Mouse (Mus musculus) MEL (cell line): ENCODE data around the gene Impdh2. TPM values are rescaled to one million over a fixed set of nuclear protein-coding genes. Genes with fewer than 3 reads are reported as not detected.

Source experiments
- DNase-seq: peaks from one replicate; pipeline ENCODE4 v3.0.0; 2011; ENCODE audit warnings: low read depth, low spot score
- H3K27ac ChIP-seq: 2 replicates; pipeline ENCODE4 v1.5.1; 2012; ENCODE audit warnings: low read depth, mild to moderate bottlenecking, control low read depth, low read length, moderate library complexity; ENCODE audit not compliant: control insufficient read depth
- H3K27me3 ChIP-seq, 2 experiments: fragments of 150-350 bp in 1 of 2; sonication (generic) in 1 of 2; 2 replicates each; pipeline ENCODE4 v1.6.1; 2012; ENCODE audit warnings: low read length in 2 of 2, mild to moderate bottlenecking in 2 of 2, improper control_type of control experiment in 1 of 2, moderate library complexity in 1 of 2; ENCODE audit not compliant: insufficient read depth in 2 of 2, control insufficient read depth in 1 of 2
- H3K36me3 ChIP-seq, 2 experiments: 2 replicates each; pipeline ENCODE4 v1.6.1; 2012 to 2014; ENCODE audit warnings: low read length in 2 of 2, improper control_type of control experiment in 1 of 2, inconsistent platforms in 1 of 2, mild to moderate bottlenecking in 1 of 2; ENCODE audit not compliant: insufficient read depth in 2 of 2, control insufficient read depth in 1 of 2
- H3K4me1 ChIP-seq, 2 experiments: fragments of 150-350 bp in 1 of 2; sonication (generic) in 1 of 2; 2 replicates each; pipeline ENCODE4 v1.6.1; 2012; ENCODE audit warnings: low read length in 2 of 2, improper control_type of control experiment in 1 of 2, mild to moderate bottlenecking in 1 of 2; ENCODE audit not compliant: insufficient read depth in 2 of 2, control insufficient read depth in 1 of 2
- H3K4me3 ChIP-seq, 2 experiments: fragments of 150-350 bp in 1 of 2; sonication (generic) in 1 of 2; 2 replicates each; pipeline ENCODE4 v1.5.1; 2012; ENCODE audit warnings: low read depth in 2 of 2, low read length in 2 of 2, mild to moderate bottlenecking in 2 of 2, moderate library complexity in 2 of 2, control low read depth in 1 of 2, improper control_type of control experiment in 1 of 2; ENCODE audit not compliant: control insufficient read depth in 1 of 2, insufficient read depth in 1 of 2
- H3K79me2 ChIP-seq: 2 replicates; pipeline ENCODE4 v1.6.1; 2012; ENCODE audit warnings: mild to moderate bottlenecking, low read length, moderate library complexity; ENCODE audit not compliant: control insufficient read depth, poor library complexity, insufficient read depth
- H3K9ac ChIP-seq: 2 replicates; pipeline ENCODE4 v1.6.1; 2012; ENCODE audit warnings: low read depth, mild to moderate bottlenecking, control low read depth, low read length, moderate library complexity; ENCODE audit not compliant: control insufficient read depth, poor library complexity, severe bottlenecking
- H3K9me3 ChIP-seq: fragments of 150-350 bp; sonication (generic); replicated peaks from 2 replicates; pipeline ENCODE4 v1.6.1; 2012; ENCODE audit warnings: mild to moderate bottlenecking, low read length, improper control_type of control experiment, moderate library complexity; ENCODE audit not compliant: insufficient read depth
- CHD1 ChIP-seq: IDR thresholded peaks from 2 replicates; pipeline ENCODE4 v1.6.1; 2012; ENCODE audit warnings: low read depth, mild to moderate bottlenecking, inconsistent platforms, low read length, improper control_type of control experiment
- CTCF ChIP-seq, 3 experiments: IDR thresholded peaks in 2 of 3; conservative IDR thresholded peaks in 1 of 3; 2 replicates each; pipeline ENCODE4 v1.5.1; 2011 to 2012; ENCODE audit warnings: low read length in 3 of 3, low read depth in 2 of 3, mild to moderate bottlenecking in 2 of 3, improper control_type of control experiment in 1 of 3, inconsistent platforms in 1 of 3, mixed read lengths in 1 of 3, moderate library complexity in 1 of 3; ENCODE audit not compliant: control insufficient read depth in 1 of 3, insufficient read depth in 1 of 3, poor library complexity in 1 of 3, severe bottlenecking in 1 of 3
- ELF1 ChIP-seq: IDR thresholded peaks from 2 replicates; pipeline ENCODE4 v1.6.1; 2014; ENCODE audit warnings: low read depth, mild to moderate bottlenecking, inconsistent platforms, low read length, improper control_type of control experiment, moderate library complexity
- EP300 ChIP-seq, 2 experiments: IDR thresholded peaks; 2 replicates each; pipeline ENCODE4 v1.6.1; 2011; ENCODE audit warnings: improper control_type of control experiment in 2 of 2, low read length in 2 of 2, low read depth in 1 of 2, mild to moderate bottlenecking in 1 of 2
- HCFC1 ChIP-seq: IDR thresholded peaks from 2 replicates; pipeline ENCODE4 v1.6.1; 2012; ENCODE audit warnings: low read depth, mild to moderate bottlenecking, inconsistent platforms, low read length, improper control_type of control experiment, moderate library complexity
- KAT2A ChIP-seq: conservative IDR thresholded peaks from 2 replicates; pipeline ENCODE4 v1.6.1; 2012; ENCODE audit warnings: low read depth, low read length, improper control_type of control experiment, inconsistent platforms
- MAX ChIP-seq: IDR thresholded peaks from 2 replicates; pipeline ENCODE4 v1.6.1; 2011; ENCODE audit warnings: low read length, improper control_type of control experiment
- MEF2A ChIP-seq: IDR thresholded peaks from 2 replicates; pipeline ENCODE4 v1.6.1; 2014; ENCODE audit warnings: low read depth, mild to moderate bottlenecking, inconsistent platforms, low read length, improper control_type of control experiment; ENCODE audit not compliant: poor library complexity, insufficient replicate concordance, severe bottlenecking; ENCODE audit errors: extremely low read depth
- MXI1 ChIP-seq: IDR thresholded peaks from 2 replicates; pipeline ENCODE4 v1.6.1; 2011; ENCODE audit warnings: mild to moderate bottlenecking, low read depth, low read length, improper control_type of control experiment
- MYB ChIP-seq: IDR thresholded peaks from 2 replicates; pipeline ENCODE4 v1.6.1; 2011; ENCODE audit warnings: mild to moderate bottlenecking, low read depth, low read length, improper control_type of control experiment
- MYC ChIP-seq: IDR thresholded peaks from 2 replicates; pipeline ENCODE4 v1.6.1; 2011; ENCODE audit warnings: low read depth, mild to moderate bottlenecking, low read length, improper control_type of control experiment, moderate library complexity
- POLR2AphosphoS2 ChIP-seq: IDR thresholded peaks from 2 replicates; pipeline ENCODE4 v1.6.1; 2011; ENCODE audit warnings: low read length, improper control_type of control experiment
- POLR2AphosphoS5 ChIP-seq: IDR thresholded peaks from 2 replicates; pipeline ENCODE4 v1.6.1; 2012; ENCODE audit warnings: low read depth, borderline replicate concordance, mild to moderate bottlenecking, inconsistent platforms, low read length, moderate library complexity, mixed read lengths
- RAD21 ChIP-seq: IDR thresholded peaks from 2 replicates; pipeline ENCODE4 v1.6.1; 2011; ENCODE audit warnings: mild to moderate bottlenecking, low read depth, low read length, improper control_type of control experiment
- SMC3 ChIP-seq: IDR thresholded peaks from 2 replicates; pipeline ENCODE4 v1.6.1; 2011; ENCODE audit warnings: low read depth, low read length, improper control_type of control experiment
- TCF12 ChIP-seq: IDR thresholded peaks from 2 replicates; pipeline ENCODE4 v1.6.1; 2014; ENCODE audit warnings: low read depth, mild to moderate bottlenecking, inconsistent platforms, low read length, improper control_type of control experiment, moderate library complexity
- UBTF ChIP-seq: IDR thresholded peaks from 2 replicates; pipeline ENCODE4 v1.6.1; 2012; ENCODE audit warnings: low read depth, mild to moderate bottlenecking, inconsistent platforms, low read length, improper control_type of control experiment, moderate library complexity, borderline replicate concordance; ENCODE audit not compliant: insufficient read depth
- USF1 ChIP-seq: IDR thresholded peaks from 2 replicates; pipeline ENCODE4 v1.6.1; 2014; ENCODE audit warnings: low read depth, mild to moderate bottlenecking, inconsistent platforms, low read length, improper control_type of control experiment, moderate library complexity
- USF2 ChIP-seq, 2 experiments: IDR thresholded peaks; 2 replicates each; pipeline ENCODE4 v1.6.1; 2011 to 2012; ENCODE audit warnings: improper control_type of control experiment in 2 of 2, low read length in 2 of 2, borderline replicate concordance in 1 of 2, inconsistent platforms in 1 of 2, low read depth in 1 of 2, mild to moderate bottlenecking in 1 of 2; ENCODE audit not compliant: insufficient read depth in 1 of 2
- ZKSCAN1 ChIP-seq: IDR thresholded peaks from 2 replicates; pipeline ENCODE4 v1.6.1; 2012; ENCODE audit warnings: low read depth, mild to moderate bottlenecking, inconsistent platforms, low read length, improper control_type of control experiment, moderate library complexity
- polyA plus RNA-seq, 2 experiments: library from polyadenylated mRNA; stranded (reverse) in 1 of 2; unstranded in 1 of 2; fragments of >175 nt in 1 of 2; fragments of >200 nt in 1 of 2; gene quantifications; 2 replicates each; pipeline versions ENCODE4 v1.2.1 to v1.2.4; 2012; ENCODE audit warnings: low replicate concordance in 2 of 2, low read depth in 1 of 2; ENCODE audit not compliant: insufficient read length in 2 of 2, insufficient read depth in 1 of 2, missing spikeins in 1 of 2
- total RNA-seq: library from RNA; depleted of rRNA; stranded (reverse); fragments of 300-350 nt; gene quantifications from 2 replicates; pipeline ENCODE4 v1.2.3, GENCODE M21; 2012

The Impdh2 gene
- total and polyA plus RNA-seq, 3 experiments: 519 to 550 TPM; not detected in 1

GRCm38 (mm10) chr9:108587571-108588180 is 27.6 kb downstream of the Impdh2 start:
- no peaks in the 10 kb centered on the region for H3K27me3 ChIP-seq
- H3K4me1 ChIP-seq: peaks cover 0 to 5% of the 10 kb centered on the region in 2 experiments; a peak in 3 of 4 replicates
- no peak overlapping the region for H3K27ac ChIP-seq
- no peak for TF ChIP-seq CHD1
- TF ChIP-seq UBTF: no peak
- no peak for TF ChIP-seq MAX
- no peak for TF ChIP-seq MYB
- no peak for TF ChIP-seq TCF12
- TF ChIP-seq, all 39 proteins: peak for 0
- Histone ChIP-seq H3K36me3 (peaks cover 0 to 4% of the 10 kb centered on the region in 2 experiments; a peak in 1 of 4 replicates), H3K4me3 (no peak overlapping the region), H3K9ac (no peak overlapping the region), H3K9me3 (no peaks in the 10 kb centered on the region), H3K79me2 (no peaks in the 10 kb centered on the region)
- no peak for DNase-seq

DNA sequence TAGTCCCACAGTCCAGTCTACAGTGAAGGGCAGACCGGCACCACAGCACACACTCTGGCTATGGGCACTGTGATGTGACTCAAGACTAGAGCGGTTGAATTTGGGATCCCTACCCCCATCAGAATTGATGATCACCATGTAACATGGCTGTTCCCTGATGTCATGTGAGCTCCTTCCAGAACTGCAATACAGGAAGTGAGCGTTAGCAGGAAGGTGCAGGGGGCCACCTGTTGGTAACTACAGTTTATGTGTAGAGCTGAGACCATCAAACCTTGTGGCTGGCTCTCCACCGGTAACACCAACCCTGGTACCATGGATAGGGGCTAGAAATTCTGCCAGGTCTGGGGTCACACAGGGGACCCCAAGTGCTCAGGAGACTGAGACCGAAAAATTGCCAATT is 29.1 kb downstream of the Impdh2 start:
- Histone ChIP-seq H3K4me3 (no peak overlapping the region), H3K79me2 (no peaks in the 10 kb centered on the region), H3K4me1 (peaks cover 0 to 5% of the 10 kb centered on the region in 2 experiments; a peak in 3 of 4 replicates), H3K27me3 (no peaks in the 10 kb centered on the region), H3K9ac (no peak overlapping the region), H3K27ac (no peak overlapping the region), H3K9me3 (no peaks in the 10 kb centered on the region), H3K36me3 (peaks cover 0 to 4% of the 10 kb centered on the region in 2 experiments; a peak in 1 of 4 replicates)
- TF ChIP-seq ELF1: peak; percentile 80
- TF ChIP-seq CTCF (IDR thresholded peaks at IDR 0.05 in 2 of 3, conservative IDR thresholded peaks at IDR 0.05 in 1 of 3; ENCODE audit: control insufficient read depth in 1 of 3, insufficient read depth in 1 of 3, low read depth in 2 of 3, low read length in 3 of 3, poor library complexity in 1 of 3, severe bottlenecking in 1 of 3): peak in 2 of 3 experiments; percentile 8 to 47; a peak in 2 of 6 replicates
- TF ChIP-seq MXI1: no peak
- no peak for TF ChIP-seq EP300 (IDR thresholded peaks at IDR 0.05; ENCODE audit: low read depth in 1 of 2, low read length in 2 of 2)
- no peak for TF ChIP-seq POLR2AphosphoS2
- no peak for TF ChIP-seq KAT2A
- TF ChIP-seq SMC3: no peak
- no peak for TF ChIP-seq POLR2AphosphoS5
- TF ChIP-seq USF2 (IDR thresholded peaks at IDR 0.05; ENCODE audit: borderline replicate concordance in 1 of 2, insufficient read depth in 1 of 2, low read depth in 1 of 2, low read length in 2 of 2): no peak
- no peak for TF ChIP-seq MYC
- no peak for TF ChIP-seq ZKSCAN1
- peak; percentile 33 for TF ChIP-seq RAD21
- no peak for TF ChIP-seq MEF2A
- no peak for TF ChIP-seq HCFC1
- TF ChIP-seq USF1: peak; percentile 72; the same call in 1 of the 2 replicates
- DNase-seq: peak; percentile 37
